Mouse (Mus musculus) left cerebral cortex, adult 11 months (tissue): ENCODE data around the gene 2410131K14Rik.

Experiments
- DNase-seq: peaks from one replicate; pipeline ENCODE4 v3.0.0; 2022; ENCODE audit warnings: low spot score

2410131K14Rik gene

GRCm38 (mm10) chr5:118244606-118245443 lies at the start of gene 2410131K14Rik, which contains the start of gene Rnft2:
Gene 2410131K14Rik (plus strand): TSS chr5:118245227.
Gene Rnft2 (minus strand): TSS chr5:118245116.
- peak; percentile 99 for DNase-seq

DNA sequence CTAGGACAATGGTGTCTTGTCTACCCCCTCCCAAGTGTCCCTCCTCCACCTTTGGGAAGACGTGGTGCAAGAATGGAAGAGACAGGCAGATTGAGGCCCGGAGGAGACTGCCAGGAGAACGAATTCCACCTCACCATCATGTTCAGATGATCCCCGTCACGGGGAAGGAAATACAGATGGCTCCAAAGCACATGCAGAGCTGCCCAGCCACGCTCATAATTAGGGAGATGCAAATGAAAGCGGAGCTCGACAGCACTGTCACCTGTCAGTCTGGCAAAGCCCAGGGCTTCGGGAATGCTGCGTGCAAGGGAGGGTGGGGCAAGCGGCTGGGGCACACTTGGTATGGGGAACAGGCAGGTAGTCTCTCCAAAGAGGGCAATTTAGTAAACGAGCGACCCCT lies 47.6 kb upstream of the 2410131K14Rik start:
- no peak for DNase-seq

DNA sequence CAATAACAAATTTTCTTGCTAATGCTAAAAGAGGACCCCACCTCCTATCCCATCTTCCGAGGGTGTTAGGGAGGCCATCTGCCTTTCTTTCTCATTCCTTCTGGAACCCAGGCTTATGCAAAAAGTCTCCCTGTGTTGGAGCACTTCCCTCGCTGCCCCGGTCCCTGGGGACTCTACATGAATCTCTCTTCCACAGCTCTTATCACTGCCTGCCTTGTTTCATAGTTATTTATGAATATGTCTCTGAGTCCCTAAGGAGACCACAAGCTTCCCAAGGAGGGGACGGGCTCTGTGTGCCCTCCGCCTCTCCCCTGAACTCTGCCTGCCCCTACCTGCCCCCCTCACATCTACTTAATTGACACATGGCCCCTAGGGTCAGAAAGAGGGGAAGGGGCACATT lies 45.4 kb upstream of the 2410131K14Rik start:
- no peak for DNase-seq

DNA sequence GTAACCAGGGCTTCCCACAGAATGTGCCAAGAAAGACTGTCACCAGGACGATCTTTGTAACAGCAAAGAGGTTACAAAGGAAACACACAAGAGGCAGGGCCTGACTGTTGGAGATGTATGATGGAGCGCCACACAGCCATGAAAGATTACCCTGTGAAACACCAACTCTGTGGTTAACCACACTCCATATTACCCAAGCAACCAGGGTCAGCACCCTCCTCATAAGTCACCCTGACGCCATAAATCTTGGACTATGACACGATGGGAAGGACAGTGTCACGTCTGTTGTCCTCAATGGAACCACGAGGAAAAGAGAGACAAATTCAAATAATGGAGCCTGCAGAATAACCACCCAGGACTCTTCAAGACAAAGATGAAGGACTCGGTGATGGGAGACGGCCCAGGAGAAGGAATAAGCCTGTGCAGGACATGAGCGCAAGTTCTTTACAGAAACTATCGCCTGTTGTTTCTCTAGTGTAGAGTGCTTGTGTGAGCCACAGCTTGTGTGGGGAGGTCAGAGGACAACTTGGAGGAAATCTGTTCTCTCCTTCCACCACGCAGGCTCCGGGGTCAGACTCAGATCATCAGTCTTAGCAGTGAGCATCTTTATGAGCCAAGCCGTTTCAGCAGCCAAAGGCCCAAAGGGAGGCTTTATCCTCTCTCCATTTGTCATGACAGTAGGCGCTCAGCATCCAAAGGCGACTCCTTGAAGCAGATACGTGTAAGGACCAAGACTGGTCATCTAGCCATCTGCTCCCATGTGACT lies 40.2 kb upstream of the 2410131K14Rik start:
- no peak for DNase-seq

DNA sequence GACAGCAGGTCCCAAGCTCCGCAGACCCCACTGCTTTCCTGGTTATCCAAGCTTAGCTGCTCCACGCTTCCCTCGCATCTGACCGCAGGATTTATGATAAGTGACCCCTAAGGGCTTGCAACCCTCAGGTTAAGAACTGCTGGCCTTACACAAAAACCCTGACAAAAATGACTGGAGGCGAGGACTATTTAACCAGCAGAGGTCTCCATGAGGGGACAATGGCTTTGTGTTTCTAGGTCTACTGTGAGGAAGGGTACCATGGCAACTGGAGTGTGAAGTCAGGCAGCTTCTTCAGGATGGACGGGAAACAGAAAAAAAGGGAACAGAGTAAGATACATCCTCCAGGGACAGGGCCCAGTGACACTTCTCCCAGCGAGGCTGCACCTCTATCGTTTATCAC lies 39.2 kb upstream of the 2410131K14Rik start:
- DNase-seq: no peak

DNA sequence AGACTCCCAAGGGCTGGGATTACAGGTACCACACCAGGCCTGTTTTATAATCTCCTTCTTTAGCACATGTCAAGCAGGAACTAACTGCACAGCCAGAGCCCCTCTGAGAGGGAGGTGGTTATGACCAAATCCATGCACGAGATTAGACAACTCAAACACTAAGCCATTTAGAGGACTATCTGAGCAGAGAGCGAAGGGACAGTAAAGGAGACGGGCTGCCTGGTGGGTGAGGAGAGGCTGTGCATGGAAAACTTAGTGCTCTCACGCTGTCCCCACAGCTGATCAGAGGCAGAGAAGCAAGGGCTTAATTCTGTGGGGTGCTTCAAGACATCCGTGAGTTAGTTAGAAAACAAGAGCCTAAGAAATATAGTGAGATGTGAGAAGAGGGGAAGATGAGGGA lies 31.0 kb upstream of the 2410131K14Rik start:
- no peak for DNase-seq

GRCm38 (mm10) chr5:118214418-118215154 lies 30.4 kb upstream of the 2410131K14Rik start:
- DNase-seq: peak; percentile 77

DNA sequence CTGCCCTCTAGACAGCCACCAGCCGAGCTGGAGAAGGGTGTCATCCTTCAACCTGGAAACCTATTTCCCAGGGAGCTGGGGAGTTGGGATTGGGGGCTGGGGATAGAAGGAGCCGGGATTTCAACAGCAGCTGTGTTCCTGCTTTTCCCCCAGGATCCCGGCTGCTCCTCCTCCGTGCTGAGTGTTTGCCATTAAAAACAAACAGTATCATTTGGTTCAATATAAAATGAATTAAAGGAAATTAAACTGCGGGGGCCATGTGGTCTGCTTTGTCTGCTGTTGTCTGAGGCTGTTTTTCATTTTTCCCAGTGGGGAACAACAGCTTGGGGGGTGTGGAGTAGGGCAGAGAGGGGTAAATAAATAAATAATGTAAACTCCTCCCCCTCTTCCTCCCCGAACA lies 27.6 kb upstream of the 2410131K14Rik start:
- DNase-seq: no peak

- no peak for DNase-seq
These were observed 21.8 kb upstream of the 2410131K14Rik start for GRCm38 (mm10) chr5:118223142-118223757.

DNA sequence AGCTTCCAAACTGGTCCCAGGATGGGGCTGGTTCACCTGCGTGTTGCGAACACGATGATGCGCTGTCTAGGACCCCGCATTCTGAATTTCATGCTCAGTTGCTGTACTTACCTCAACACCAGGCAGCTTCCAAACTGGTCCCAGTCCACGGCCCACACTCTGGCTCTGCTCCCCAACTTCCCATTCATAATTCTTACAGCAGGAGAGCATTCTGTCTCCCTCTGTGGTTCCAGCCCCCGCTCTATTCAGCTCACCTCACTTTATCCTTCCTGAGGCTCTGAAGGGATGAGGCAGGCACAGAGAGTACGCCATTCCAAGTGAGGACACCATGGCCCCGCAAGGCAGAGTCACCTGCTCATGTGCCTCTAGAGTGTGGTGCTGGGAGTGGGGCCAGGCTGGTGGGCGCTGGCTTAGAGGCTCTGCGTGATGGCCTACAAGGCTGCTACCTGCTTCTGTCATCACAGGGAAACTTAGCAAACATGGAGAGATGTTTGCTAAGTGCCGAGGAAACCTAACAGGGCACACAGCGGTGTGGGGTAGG lies 14.9 kb upstream of the 2410131K14Rik start:
- no peak for DNase-seq

GRCm38 (mm10) chr5:118236891-118237290 lies 8.1 kb upstream of the 2410131K14Rik start:
- no peak for DNase-seq

DNA sequence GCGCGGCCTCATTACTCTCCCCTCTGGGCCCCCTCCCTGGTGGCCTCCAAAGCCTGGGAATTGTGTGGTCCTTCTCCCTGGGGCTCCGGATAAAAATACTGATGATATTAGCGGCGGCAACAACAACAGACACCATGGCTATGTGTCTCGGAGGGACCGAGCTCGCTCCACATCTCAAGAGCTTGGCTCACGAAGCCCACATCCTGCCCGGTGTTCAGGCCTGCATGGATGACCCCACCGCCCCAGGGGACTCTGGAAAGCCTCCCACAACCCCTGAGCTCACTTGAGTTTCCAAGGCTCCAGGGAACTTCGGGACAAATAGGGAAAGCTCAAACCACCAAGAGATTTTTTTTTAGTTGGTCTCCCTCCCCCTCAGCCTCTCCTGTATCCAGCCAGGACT lies 5.4 kb upstream of the 2410131K14Rik start:
- DNase-seq: no peak

DNA sequence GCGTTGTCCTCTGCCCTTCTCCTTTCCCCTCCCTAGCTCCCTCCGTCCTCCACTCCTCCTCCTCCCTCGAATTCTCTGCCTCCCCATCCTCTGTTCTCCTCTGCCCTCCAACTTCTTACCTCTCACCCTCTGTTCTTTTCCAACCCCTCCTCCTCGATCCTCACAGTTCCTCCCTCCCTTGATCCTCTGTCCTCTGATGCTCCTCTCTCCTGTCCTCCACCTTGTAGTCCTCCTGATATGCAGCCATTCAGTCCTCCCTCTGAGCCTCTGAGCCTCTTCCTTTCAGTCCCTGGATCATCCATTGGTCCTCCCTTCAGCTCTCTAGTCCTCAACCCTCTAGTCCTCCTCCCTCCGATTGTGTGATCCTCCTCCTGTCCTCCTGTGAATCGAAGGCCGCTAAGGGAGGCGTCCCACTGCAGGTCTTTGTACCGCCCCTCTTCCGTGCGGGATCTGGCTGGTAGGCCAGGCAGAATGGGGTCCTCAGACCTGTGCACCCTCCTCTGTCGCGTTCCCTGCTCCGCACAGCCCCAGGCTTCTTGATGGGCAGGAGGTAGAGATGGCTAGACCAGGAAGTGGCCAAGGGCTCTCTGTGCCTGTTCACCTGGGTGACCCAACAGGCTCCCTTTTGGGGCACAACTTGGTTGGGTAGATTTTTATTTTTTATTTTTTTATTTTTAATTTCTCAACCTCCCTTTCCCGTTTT lies 730 bp downstream of the 2410131K14Rik start:
- DNase-seq: no peak

- DNase-seq: no peak
These were observed 2.4 kb downstream of the 2410131K14Rik start for GRCm38 (mm10) chr5:118247378-118247777.

- DNase-seq: no peak
These were observed 6.0 kb downstream of the 2410131K14Rik start for GRCm38 (mm10) chr5:118250987-118251386.

GRCm38 (mm10) chr5:118253551-118253950 lies 8.5 kb downstream of the 2410131K14Rik start:
- DNase-seq: no peak

GRCm38 (mm10) chr5:118256981-118257380 lies 12.0 kb downstream of the 2410131K14Rik start:
- no peak for DNase-seq

GRCm38 (mm10) chr5:118259152-118259551 lies 14.1 kb downstream of the 2410131K14Rik start:
- no peak for DNase-seq

DNA sequence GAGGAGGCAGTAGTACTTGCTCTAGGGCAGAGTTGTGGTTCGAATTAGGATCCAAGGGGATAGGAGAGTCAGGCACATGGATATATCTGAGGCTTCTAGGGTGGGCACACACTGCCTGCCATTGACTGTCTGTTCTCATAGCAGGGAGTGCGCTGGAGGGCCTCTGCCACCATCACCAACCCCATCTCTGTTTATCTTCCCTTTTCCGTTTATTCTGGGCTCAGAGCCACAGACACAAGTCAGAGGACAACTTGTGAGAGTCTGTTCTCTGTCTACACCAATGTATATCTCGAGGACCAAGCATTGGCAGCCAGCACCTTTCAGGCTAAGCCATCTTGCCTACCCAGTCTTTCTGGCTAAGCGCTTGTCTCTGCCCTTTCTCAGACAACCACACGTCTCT lies 14.6 kb downstream of the 2410131K14Rik start:
- DNase-seq: no peak

DNA sequence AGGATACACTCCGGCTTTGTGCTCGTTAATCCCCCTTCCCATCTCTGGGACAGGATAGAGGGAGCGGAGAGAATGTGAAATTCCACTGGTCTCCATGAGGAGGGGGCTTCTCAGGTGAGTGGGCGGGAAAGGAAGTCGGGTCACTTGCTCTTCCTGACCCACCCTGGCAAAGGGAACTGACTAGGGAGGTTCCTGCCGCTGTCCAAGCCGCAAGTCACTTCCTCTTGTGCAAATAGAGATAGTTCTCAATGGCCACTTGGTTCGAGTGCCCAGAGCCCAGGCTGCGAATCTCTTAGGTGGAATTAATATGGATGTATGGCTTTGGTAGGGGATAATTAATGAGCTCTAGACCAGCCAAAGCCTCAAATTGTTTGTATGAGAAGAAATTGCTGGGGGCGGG lies 15.0 kb downstream of the 2410131K14Rik start:
- DNase-seq: no peak

GRCm38 (mm10) chr5:118260642-118261041 lies 15.6 kb downstream of the 2410131K14Rik start:
- no peak for DNase-seq
